Mouse (Mus musculus): ENCODE data around the gene Gorasp1. TPM values are rescaled to one million over a fixed set of nuclear protein-coding genes. Genes with fewer than 3 reads are reported as not detected.
A peak's percentile ranks its signal among the peaks of the same experiment; 100 is the strongest.

Gorasp1 gene
- total RNA-seq, 2 experiments from 2014 or later = 7.8 to 11.4 TPM

GRCm38 (mm10) chr9:119941407-119941806 lies 4.0 kb upstream of the Gorasp1 start:
- ATAC-seq (replicated peaks; ENCODE audit: low FRiP score, low TSS enrichment, poor library complexity, severe bottlenecking) = no peak

GRCm38 (mm10) chr9:119939646-119940045 lies 2.3 kb upstream of the Gorasp1 start:
- no peak for ATAC-seq (replicated peaks; ENCODE audit: low FRiP score, low TSS enrichment, poor library complexity, severe bottlenecking)

GRCm38 (mm10) chr9:119938496-119938895 lies 1.1 kb upstream of the Gorasp1 start:
- ATAC-seq (replicated peaks; ENCODE audit: low FRiP score, low TSS enrichment, poor library complexity, severe bottlenecking) = no peak

GRCm38 (mm10) chr9:119933675-119934074 lies 3.7 kb downstream of the Gorasp1 start:
- no peak for ATAC-seq (replicated peaks; ENCODE audit: low FRiP score, low TSS enrichment, poor library complexity, severe bottlenecking)

- ATAC-seq (replicated peaks; ENCODE audit: low FRiP score, low TSS enrichment, poor library complexity, severe bottlenecking) = no peak
Measured at GRCm38 (mm10) chr9:119932358-119932757, 5.0 kb downstream of the Gorasp1 start.

GRCm38 (mm10) chr9:119926497-119926896 lies 10.9 kb downstream of the Gorasp1 start:
- ATAC-seq (replicated peaks; ENCODE audit: low FRiP score, low TSS enrichment, poor library complexity, severe bottlenecking) = no peak

GRCm38 (mm10) chr9:119925729-119926128 lies 11.6 kb downstream of the Gorasp1 start:
- no peak for ATAC-seq (replicated peaks; ENCODE audit: low FRiP score, low TSS enrichment, poor library complexity, severe bottlenecking)

GRCm38 (mm10) chr9:119925120-119925657 lies 12.2 kb downstream of the Gorasp1 start:
- no peak for ATAC-seq (replicated peaks; ENCODE audit: low FRiP score, low TSS enrichment, poor library complexity, severe bottlenecking)

GRCm38 (mm10) chr9:119923462-119923861 lies 13.9 kb downstream of the Gorasp1 start:
- 0 out of 2 replicates have a peak, but pooled peaks have one; percentile 15 for ATAC-seq (replicated peaks; ENCODE audit: low FRiP score, low TSS enrichment, poor library complexity, severe bottlenecking)

GRCm38 (mm10) chr9:119919858-119920257 lies 17.5 kb downstream of the Gorasp1 start:
- ATAC-seq (replicated peaks; ENCODE audit: low FRiP score, low TSS enrichment, poor library complexity, severe bottlenecking) = 0 out of 2 replicates have a peak, but pooled peaks have one; percentile 26

- ATAC-seq (replicated peaks; ENCODE audit: low FRiP score, low TSS enrichment, poor library complexity, severe bottlenecking) = peak; percentile 77
Measured at GRCm38 (mm10) chr9:119913087-119913838, 24.1 kb downstream of the Gorasp1 start.

- ATAC-seq (replicated peaks; ENCODE audit: low FRiP score, low TSS enrichment, poor library complexity, severe bottlenecking) = no peak
Measured at GRCm38 (mm10) chr9:119909931-119910330, 27.4 kb downstream of the Gorasp1 start.

GRCm38 (mm10) chr9:119908708-119909107 lies 28.7 kb downstream of the Gorasp1 start:
- no peak for ATAC-seq (replicated peaks; ENCODE audit: low FRiP score, low TSS enrichment, poor library complexity, severe bottlenecking)

- no peak for ATAC-seq (replicated peaks; ENCODE audit: low FRiP score, low TSS enrichment, poor library complexity, severe bottlenecking)
Measured at GRCm38 (mm10) chr9:119902410-119903151, 34.8 kb downstream of the Gorasp1 start.

GRCm38 (mm10) chr9:119899446-119899845 lies 37.9 kb downstream of the Gorasp1 start:
- no peak for ATAC-seq (replicated peaks; ENCODE audit: low FRiP score, low TSS enrichment, poor library complexity, severe bottlenecking)

- peak; percentile 29; the same call in 1 of the 2 replicates for ATAC-seq (replicated peaks; ENCODE audit: low FRiP score, low TSS enrichment, poor library complexity, severe bottlenecking)
Measured at GRCm38 (mm10) chr9:119895040-119895721, 42.2 kb downstream of the Gorasp1 start.

GRCm38 (mm10) chr9:119894339-119895009 lies 42.9 kb downstream of the Gorasp1 start, which contains the start of gene Wdr48:
Gene Wdr48, plus strand, starts transcription at chr9:119894878.
- peak; percentile 98 for ATAC-seq (replicated peaks; ENCODE audit: low FRiP score, low TSS enrichment, poor library complexity, severe bottlenecking)

- no peak for ATAC-seq (replicated peaks; ENCODE audit: low FRiP score, low TSS enrichment, poor library complexity, severe bottlenecking)
Measured at GRCm38 (mm10) chr9:119893881-119894280, 43.5 kb downstream of the Gorasp1 start.

GRCm38 (mm10) chr9:119890692-119891091 lies 46.7 kb downstream of the Gorasp1 start:
- peak; percentile 36 for ATAC-seq (replicated peaks; ENCODE audit: low FRiP score, low TSS enrichment, poor library complexity, severe bottlenecking)

All from megakaryocyte-erythroid progenitor cell, adult 5-6 weeks (primary cell).